Mouse (Mus musculus) midbrain, embryonic 13.5 days (tissue): Measurements from ENCODE around the gene Wdr45b. TPM values are rescaled to one million over a fixed set of nuclear protein-coding genes. Genes with fewer than 3 reads are reported as not detected.
"Not testable (repeated sequence)": the region's sequence is repeated elsewhere in the genome, so short reads cannot be mapped to it uniquely, and the experiment has no call there.

ENCODE experiments used
- ATAC-seq: fragments of 200-750 bp; cut with Nextera tagmentation; 2 replicates; pipeline ENCODE4 v1.8.0; 2017; ENCODE audit warnings: mild to moderate bottlenecking, moderate TSS enrichment, moderate library complexity
- H3K27ac ChIP-seq: fragments of 300-500 bp; sonication (generic); 2 replicates; pipeline ENCODE4 v1.5.1; 2015; ENCODE audit warnings: inconsistent platforms, mild to moderate bottlenecking, moderate library complexity
- H3K27me3 ChIP-seq: fragments of 300-500 bp; sonication (generic); 2 replicates; pipeline ENCODE4 v1.6.1; 2015; ENCODE audit warnings: mild to moderate bottlenecking, inconsistent platforms
- H3K36me3 ChIP-seq: fragments of 300-500 bp; sonication (generic); 2 replicates; pipeline ENCODE4 v1.6.1; 2015; ENCODE audit warnings: mild to moderate bottlenecking, inconsistent platforms
- H3K4me1 ChIP-seq: fragments of 300-500 bp; sonication (generic); replicated peaks from 2 replicates; pipeline ENCODE4 v1.6.1; 2015; ENCODE audit warnings: inconsistent platforms
- H3K4me2 ChIP-seq: fragments of 300-500 bp; sonication (generic); replicated peaks from 2 replicates; pipeline ENCODE4 v1.6.1; 2015; ENCODE audit warnings: moderate library complexity, mild to moderate bottlenecking, inconsistent platforms
- H3K4me3 ChIP-seq: fragments of 300-500 bp; sonication (generic); replicated peaks from 2 replicates; pipeline ENCODE4 v1.5.1; 2015; ENCODE audit warnings: mild to moderate bottlenecking, inconsistent platforms
- H3K9ac ChIP-seq: fragments of 300-500 bp; sonication (generic); replicated peaks from 2 replicates; pipeline ENCODE4 v1.6.1; 2015; ENCODE audit warnings: mild to moderate bottlenecking, inconsistent platforms
- H3K9me3 ChIP-seq: fragments of 300-500 bp; sonication (generic); 2 replicates; pipeline ENCODE4 v1.6.1; 2016; ENCODE audit warnings: mild to moderate bottlenecking, inconsistent platforms
- WGBS: fragments of 180-500 bp; shearing (Covaris S2); methylation state at CpG from one replicate; pipeline ENCODE4 v1.1.7; 2015; 5-methylcytosine and 5-hydroxymethylcytosine counted together
- microRNA-seq: library from miRNA; unstranded; fragments of <30 nt; microRNA quantifications from one replicate; pipeline ENCODE4, GENCODE M21; 2016
- polyA plus RNA-seq: library from polyadenylated mRNA; unstranded; fragments of >200 nt; fragmentation: Nextera tagmentation; extraction: Ambion mirVana; gene quantifications from 2 replicates; pipeline ENCODE4 v1.2.1, GENCODE M21; 2015

The Wdr45b gene
- polyA plus RNA-seq, 1 experiment from 2014 or later: 80.4 TPM

DNA sequence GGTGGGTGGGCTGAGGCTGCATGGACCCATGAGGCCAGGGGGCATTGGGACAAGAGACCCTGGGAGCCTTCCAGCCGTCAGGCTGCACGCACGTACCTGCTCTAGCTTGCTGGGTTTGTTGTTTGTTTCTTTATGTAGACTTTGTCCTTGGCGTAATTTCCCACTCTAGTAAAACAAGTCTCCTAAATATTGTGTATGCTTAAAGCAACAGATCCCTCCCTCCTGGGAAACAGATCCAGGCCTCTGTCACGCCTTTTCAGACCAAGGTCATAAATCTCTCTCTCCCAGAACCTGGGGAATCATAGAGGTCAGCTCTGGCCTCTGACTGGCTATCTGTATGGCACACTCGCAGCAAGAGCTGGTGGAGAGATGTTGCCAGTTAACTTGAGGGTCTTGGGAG lies 46.5 kb downstream of the Wdr45b start:
- not testable (repeated sequence) for H3K9ac ChIP-seq, H3K27me3 ChIP-seq, H3K27ac ChIP-seq, H3K9me3 ChIP-seq, H3K4me3 ChIP-seq, ATAC-seq, H3K4me2 ChIP-seq, H3K4me1 ChIP-seq
- peaks cover 75% of the 10 kb centered on the region for H3K36me3 ChIP-seq
- WGBS: 94% methylated on average over 6 of the region's 6 CpGs

DNA sequence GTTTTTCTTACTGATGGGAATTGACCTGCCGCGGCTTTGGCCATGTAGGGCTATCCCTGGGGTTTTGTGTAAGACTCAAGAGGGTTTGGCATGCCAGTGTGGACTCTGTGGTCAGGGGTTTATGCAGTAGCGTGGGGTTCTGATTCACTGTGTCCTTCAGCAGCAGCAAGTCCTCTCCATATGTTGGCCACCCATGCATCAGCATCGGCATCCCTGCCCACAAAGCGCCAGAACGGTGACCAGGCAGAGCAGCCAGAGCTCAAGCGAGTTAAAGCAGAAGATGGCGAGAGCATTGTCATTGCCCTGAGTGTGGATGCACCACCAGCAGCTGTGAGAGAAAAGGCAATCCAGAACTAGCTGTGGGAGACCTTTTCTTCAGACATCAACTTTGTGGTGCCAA lies 47.6 kb downstream of the Wdr45b start:
- Histone ChIP-seq H3K27ac (no peak overlapping the region), H3K4me2 (no peak overlapping the region), H3K27me3 (no peaks in the 10 kb centered on the region), H3K9me3 (peaks cover 7% of the 10 kb centered on the region; the same call in 1 of the 2 replicates), H3K4me1 (no peaks in the 10 kb centered on the region), H3K36me3 (peaks cover 86% of the 10 kb centered on the region), H3K9ac (no peak overlapping the region), H3K4me3 (no peak overlapping the region)
- 96% methylated on average over 8 of the region's 8 CpGs for WGBS
- ATAC-seq: no peak

GRCm38 (mm10) chr11:121305371-121305770 lies 48.9 kb downstream of the Wdr45b start:
- Histone ChIP-seq H3K9ac (no peak overlapping the region), H3K4me2 (no peak overlapping the region), H3K9me3 (0 out of 2 replicates have a peak, but pooled peaks cover 3% of the 10 kb centered on the region), H3K36me3 (peaks cover 92% of the 10 kb centered on the region), H3K27ac (no peak overlapping the region), H3K4me3 (no peak overlapping the region), H3K4me1 (no peaks in the 10 kb centered on the region), H3K27me3 (no peaks in the 10 kb centered on the region)
- no peak for ATAC-seq
- WGBS: 92% methylated on average over 6 of the region's 6 CpGs

DNA sequence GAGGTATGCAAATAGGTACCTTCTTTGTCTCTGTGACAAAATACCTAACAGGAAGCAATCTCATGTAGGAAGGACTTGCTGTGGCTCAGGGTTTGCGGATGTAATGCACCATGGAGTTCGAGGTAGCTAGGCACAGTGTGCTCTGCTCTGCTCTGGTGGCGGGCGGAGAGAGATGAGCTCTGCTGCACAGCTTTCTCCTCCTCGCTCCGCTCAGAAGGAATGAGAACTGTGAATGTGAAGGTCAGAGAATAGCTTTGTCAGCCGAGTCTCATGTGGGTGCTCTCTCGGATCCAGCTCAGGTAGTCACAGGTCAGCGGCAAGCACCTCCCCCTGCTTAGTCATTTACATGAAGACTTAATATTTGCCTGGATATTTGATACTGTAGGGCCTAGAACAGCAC lies 54.0 kb downstream of the Wdr45b start:
- no peaks in the 10 kb centered on the region for H3K4me1 ChIP-seq
- no peak for ATAC-seq
- no peak overlapping the region for H3K9ac ChIP-seq
- no peak overlapping the region for H3K4me3 ChIP-seq
- H3K4me2 ChIP-seq: no peak overlapping the region
- H3K9me3 ChIP-seq: no peaks in the 10 kb centered on the region
- WGBS: 92% methylated on average over 9 of the region's 9 CpGs
- H3K36me3 ChIP-seq: peaks cover 91% of the 10 kb centered on the region
- H3K27ac ChIP-seq: no peak overlapping the region
- no peaks in the 10 kb centered on the region for H3K27me3 ChIP-seq

- no peak overlapping the region for H3K27ac ChIP-seq
- peaks cover 87% of the 10 kb centered on the region for H3K36me3 ChIP-seq
- H3K9ac ChIP-seq: no peak overlapping the region
- no peak overlapping the region for H3K4me3 ChIP-seq
- H3K4me2 ChIP-seq: no peak overlapping the region
- 91% methylated on average over 8 of the region's 8 CpGs for WGBS
- no peaks in the 10 kb centered on the region for H3K9me3 ChIP-seq
- no peaks in the 10 kb centered on the region for H3K27me3 ChIP-seq
- H3K4me1 ChIP-seq: no peaks in the 10 kb centered on the region
- no peak for ATAC-seq
These were observed 55.8 kb downstream of the Wdr45b start for GRCm38 (mm10) chr11:121298493-121298892.

DNA sequence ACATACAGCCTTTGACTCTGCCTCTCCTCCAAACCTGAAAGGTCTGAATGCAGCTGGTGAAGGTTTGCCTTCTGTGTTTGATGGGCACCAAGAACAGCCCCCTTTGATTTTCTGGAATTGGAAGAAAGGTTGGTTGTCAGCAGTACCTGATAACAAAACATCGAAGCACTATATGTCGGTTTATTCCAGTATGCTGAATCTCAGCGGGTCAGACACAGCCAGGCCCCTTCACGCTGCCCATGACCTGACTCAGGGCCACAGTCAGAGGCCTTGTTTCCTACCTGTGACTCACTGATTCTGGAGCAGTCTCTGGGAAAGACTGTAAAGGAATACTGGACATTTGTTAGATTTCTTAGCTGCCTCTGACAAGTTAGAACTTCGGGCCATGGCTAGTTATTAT lies 59.5 kb downstream of the Wdr45b start:
- Histone ChIP-seq H3K4me2 (no peak overlapping the region), H3K27ac (no peak overlapping the region), H3K4me1 (no peaks in the 10 kb centered on the region), H3K36me3 (peaks cover 85% of the 10 kb centered on the region), H3K9ac (no peak overlapping the region), H3K27me3 (no peaks in the 10 kb centered on the region), H3K4me3 (no peak overlapping the region), H3K9me3 (no peaks in the 10 kb centered on the region)
- ATAC-seq: no peak
- 94% methylated on average over 5 of the region's 5 CpGs for WGBS

- ATAC-seq: no peak
- Histone ChIP-seq H3K27ac (no peak overlapping the region), H3K36me3 (peaks cover 88% of the 10 kb centered on the region), H3K4me2 (no peak overlapping the region), H3K9ac (no peak overlapping the region), H3K27me3 (no peaks in the 10 kb centered on the region), H3K4me3 (no peak overlapping the region), H3K9me3 (no peaks in the 10 kb centered on the region), H3K4me1 (no peaks in the 10 kb centered on the region)
- 93% methylated on average over 3 of the region's 3 CpGs for WGBS
These were observed 64.4 kb downstream of the Wdr45b start for GRCm38 (mm10) chr11:121289859-121290258.

GRCm38 (mm10) chr11:121282911-121283310 lies 71.3 kb downstream of the Wdr45b start:
- 87% methylated on average over 6 of the region's 6 CpGs for WGBS
- H3K27ac ChIP-seq: no peak overlapping the region
- H3K4me1 ChIP-seq: peaks cover 9% of the 10 kb centered on the region; the same call in 1 of the 2 replicates
- H3K36me3 ChIP-seq: peaks cover 30% of the 10 kb centered on the region
- no peak for ATAC-seq
- H3K27me3 ChIP-seq: no peaks in the 10 kb centered on the region
- no peak overlapping the region for H3K4me2 ChIP-seq
- no peak overlapping the region for H3K9ac ChIP-seq
- H3K4me3 ChIP-seq: no peak overlapping the region
- no peaks in the 10 kb centered on the region for H3K9me3 ChIP-seq

DNA sequence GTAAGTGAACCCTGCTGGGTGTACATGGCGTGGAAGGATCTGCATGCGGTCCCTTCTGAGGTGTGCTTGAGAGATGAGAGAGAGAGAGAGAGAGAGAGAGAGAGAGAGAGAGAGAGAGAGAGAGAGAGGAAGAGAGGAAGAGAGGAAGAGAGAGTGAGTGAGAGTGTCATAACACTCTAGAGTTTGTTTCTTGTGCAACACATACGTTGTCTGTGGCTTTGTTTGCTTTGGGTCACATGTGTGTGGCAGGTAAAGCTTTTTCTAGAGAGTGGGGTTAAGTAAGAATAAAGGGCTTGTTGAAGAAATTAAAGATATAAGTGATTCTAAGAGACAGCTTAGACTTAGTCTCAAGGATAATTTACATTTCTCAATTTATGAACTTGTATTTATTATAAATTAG lies 76.2 kb downstream of the Wdr45b start:
- Histone ChIP-seq H3K36me3 (0 out of 2 replicates have a peak, but pooled peaks cover 3% of the 10 kb centered on the region), H3K27me3 (no peaks in the 10 kb centered on the region)
- WGBS: 89% methylated on average over 3 of the region's 3 CpGs

GRCm38 (mm10) chr11:121277516-121277915 lies 76.7 kb downstream of the Wdr45b start:
- Histone ChIP-seq H3K9me3 (no peaks in the 10 kb centered on the region), H3K27me3 (no peaks in the 10 kb centered on the region), H3K4me1 (peaks cover 9% of the 10 kb centered on the region; the same call in 1 of the 2 replicates), H3K36me3 (0 out of 2 replicates have a peak, but pooled peaks cover 3% of the 10 kb centered on the region), H3K27ac (no peak overlapping the region), H3K4me3 (no peak overlapping the region), H3K4me2 (no peak overlapping the region), H3K9ac (no peak overlapping the region)
- no peak for ATAC-seq
- 91% methylated on average over 8 of the region's 8 CpGs for WGBS

More for the DNA sequence above, 76.2 kb downstream of the Wdr45b start:
- Histone ChIP-seq H3K9ac (no peak overlapping the region), H3K27ac (no peak overlapping the region), H3K4me2 (no peak overlapping the region), H3K9me3 (no peaks in the 10 kb centered on the region), H3K4me3 (no peak overlapping the region), H3K4me1 (peaks cover 9% of the 10 kb centered on the region; the same call in 1 of the 2 replicates)
- ATAC-seq: no peak

Small RNA genes lying within 50 kb of the gene (microRNA-seq; reads per million reads assigned to microRNA genes)
- gene Mir7236: not detected

Other genes starting within 250 kb of the Wdr45b start
- not detected in 2 replicates for gene Tex19.2, start 235.8 kb downstream of the Wdr45b start, polyA plus RNA-seq
- gene Tex19.1, start 208.3 kb downstream of the Wdr45b start, polyA plus RNA-seq: not detected in 2 replicates
- gene Uts2r, start 194.2 kb downstream of the Wdr45b start, polyA plus RNA-seq: 0.15 and 0.22 TPM in 2 replicates
- gene Hexdc, start 150.0 kb downstream of the Wdr45b start, polyA plus RNA-seq: 18.2 and 21.1 TPM in 2 replicates
- gene Ogfod3, start 149.7 kb downstream of the Wdr45b start, polyA plus RNA-seq: 20.2 and 22.9 TPM in 2 replicates
- 42.6 and 43.8 TPM in 2 replicates for gene Cybc1, start 125.1 kb downstream of the Wdr45b start, polyA plus RNA-seq
- 105 and 108 TPM in 2 replicates for gene Narf, start 117.2 kb downstream of the Wdr45b start, polyA plus RNA-seq
- 11.9 and 13.0 TPM in 2 replicates for gene Foxk2, start 94.5 kb downstream of the Wdr45b start, polyA plus RNA-seq
- gene Rab40b, start 33.8 kb upstream of the Wdr45b start, polyA plus RNA-seq: 5.9 and 7.9 TPM in 2 replicates
- gene Fn3krp, start 67.0 kb upstream of the Wdr45b start, polyA plus RNA-seq: 11.7 and 11.9 TPM in 2 replicates
- gene Fn3k, start 80.5 kb upstream of the Wdr45b start, polyA plus RNA-seq: 3.8 and 4.4 TPM in 2 replicates
- gene Tbcd, start 97.5 kb upstream of the Wdr45b start, polyA plus RNA-seq: 56.2 and 56.3 TPM in 2 replicates
- gene Zfp750, start 164.9 kb upstream of the Wdr45b start, polyA plus RNA-seq: 0.27 and 0.57 TPM in 2 replicates